Mouse (Mus musculus) heart, embryonic 11.5 days (tissue): ENCODE data around the gene Tm9sf2. TPM values are rescaled to one million over a fixed set of nuclear protein-coding genes. Genes with fewer than 3 reads are reported as not detected.

Experiments used
- polyA plus RNA-seq: library from polyadenylated mRNA; unstranded; fragments of >200 nt; fragmentation: Nextera tagmentation; extraction: Ambion mirVana; gene quantifications from 2 replicates; pipeline ENCODE4 v1.2.1, GENCODE M21; 2014

Gene Tm9sf2
- polyA plus RNA-seq, 1 experiment from 2014 or later, result 111 TPM

Other genes starting within 250 kb of the Tm9sf2 start
- gene Ubac2, start 228.4 kb upstream of the Tm9sf2 start, polyA plus RNA-seq, result 63.4 and 69.5 TPM in 2 replicates
- gene Gpr18, start 191.3 kb upstream of the Tm9sf2 start, polyA plus RNA-seq, result 0.20 and 0.42 TPM in 2 replicates
- 1.5 TPM in 2 replicates for gene Gpr183, start 141.8 kb upstream of the Tm9sf2 start, polyA plus RNA-seq
- not detected in 2 replicates for gene Timm8a2, start 72.4 kb upstream of the Tm9sf2 start, polyA plus RNA-seq
- gene Clybl, start 74.7 kb downstream of the Tm9sf2 start, polyA plus RNA-seq, result 73.9 and 76.8 TPM in 2 replicates